Mouse (Mus musculus) heart, adult 11 months (tissue): ENCODE results near the gene Sec14l5.

ENCODE experiments used
- DNase-seq: peaks from one replicate; pipeline ENCODE4 v3.0.0; 2022

Gene Sec14l5

DNA sequence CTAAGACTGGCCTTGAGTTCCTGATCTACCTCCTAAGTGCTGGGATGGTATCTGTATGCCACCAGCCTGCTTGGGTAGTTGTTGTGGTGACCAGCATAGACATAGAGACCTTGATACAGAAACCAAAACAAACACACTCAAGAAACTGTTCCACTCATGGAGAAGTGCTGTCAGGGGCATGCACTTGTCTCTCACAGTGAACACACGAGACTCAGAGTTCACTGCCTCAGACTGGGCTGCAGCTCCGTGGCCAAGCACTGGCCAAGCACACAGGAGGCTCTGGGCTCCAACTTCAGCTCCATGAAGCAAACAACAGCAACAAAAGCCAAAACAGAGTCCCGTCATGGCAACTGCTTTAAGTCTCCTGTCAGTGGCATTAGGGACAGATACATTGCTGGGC lies 8.1 kb downstream of the Sec14l5 start:
- DNase-seq = no peak

DNA sequence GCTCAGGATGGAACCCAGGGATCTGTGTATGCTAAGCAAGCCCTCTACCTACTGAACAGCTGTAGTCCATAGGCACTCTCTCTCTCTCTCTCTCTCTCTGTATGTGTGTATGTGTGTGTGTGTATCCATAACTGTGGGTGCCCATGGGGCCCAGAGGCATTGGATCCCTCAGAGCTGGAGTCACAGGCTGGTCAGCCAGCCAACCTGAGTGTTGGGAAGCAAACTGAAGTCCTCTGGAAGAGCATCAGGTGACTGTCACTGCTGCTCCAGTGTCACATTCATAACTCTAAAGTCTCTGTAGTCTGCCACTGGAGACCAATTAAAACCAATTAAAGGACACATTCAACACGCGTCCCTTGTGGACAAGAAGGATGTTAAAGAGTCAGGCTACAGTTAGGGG lies 9.6 kb downstream of the Sec14l5 start:
- peak; percentile 84 for DNase-seq

DNA sequence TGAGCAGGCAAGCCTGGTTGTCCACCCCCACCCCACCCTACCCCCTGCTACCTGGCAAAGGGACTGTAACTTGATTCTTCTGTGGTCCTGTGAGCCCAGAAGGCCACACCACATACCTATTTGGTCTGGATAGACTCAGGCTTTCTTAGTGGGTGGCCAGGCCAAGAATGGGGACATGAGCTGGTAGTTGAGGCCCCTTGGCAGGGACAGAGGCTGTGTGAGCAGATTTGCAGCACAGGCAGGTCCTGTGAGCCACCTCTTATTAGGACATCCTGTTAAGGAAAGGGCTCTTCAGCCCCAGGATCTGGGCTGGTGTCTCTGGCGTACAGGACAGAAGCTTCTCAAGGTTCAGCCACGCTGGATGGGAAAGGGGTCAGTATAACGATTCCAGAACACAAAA lies 10.2 kb downstream of the Sec14l5 start:
- peak; percentile 92 for DNase-seq

DNA sequence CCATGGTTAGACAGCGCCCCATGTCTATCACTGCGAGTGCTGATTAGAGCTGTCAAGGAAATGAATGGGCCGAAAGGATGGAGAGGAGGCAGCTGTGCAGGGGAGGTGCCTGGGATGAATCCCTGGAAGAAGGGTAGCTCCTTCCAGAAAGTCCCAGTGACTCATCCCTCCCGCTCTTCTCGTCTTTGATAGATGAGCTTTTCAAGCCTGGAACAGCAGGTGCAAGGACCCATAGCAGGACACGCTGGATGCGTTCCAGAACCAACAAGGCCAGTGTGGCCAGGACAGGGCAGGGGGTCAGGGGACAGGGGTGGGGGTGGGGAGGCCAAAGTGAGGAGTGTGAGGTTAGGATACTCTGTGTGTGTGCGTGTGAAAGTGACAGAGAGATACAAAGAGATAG lies 12.3 kb downstream of the Sec14l5 start:
- DNase-seq = no peak

DNA sequence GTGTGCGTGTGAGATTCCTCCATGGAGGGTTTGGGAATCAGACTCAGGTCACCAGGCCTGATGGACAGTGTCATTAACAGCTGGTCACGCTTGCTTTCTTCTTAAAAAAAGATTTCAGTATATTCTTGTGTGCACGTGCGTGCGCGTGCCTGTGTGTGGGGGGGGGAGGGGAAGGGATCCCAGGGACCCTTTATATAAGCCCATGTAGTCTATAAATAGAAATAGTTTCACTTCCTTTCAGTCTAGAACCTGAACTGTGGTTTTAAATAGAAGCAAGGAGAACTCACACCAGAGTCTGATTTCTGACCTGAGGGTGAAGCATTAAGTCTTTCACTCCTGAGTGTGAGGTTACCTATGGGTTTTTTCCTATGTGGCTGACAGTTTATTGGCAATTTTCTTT lies 17.4 kb downstream of the Sec14l5 start:
- DNase-seq = no peak

DNA sequence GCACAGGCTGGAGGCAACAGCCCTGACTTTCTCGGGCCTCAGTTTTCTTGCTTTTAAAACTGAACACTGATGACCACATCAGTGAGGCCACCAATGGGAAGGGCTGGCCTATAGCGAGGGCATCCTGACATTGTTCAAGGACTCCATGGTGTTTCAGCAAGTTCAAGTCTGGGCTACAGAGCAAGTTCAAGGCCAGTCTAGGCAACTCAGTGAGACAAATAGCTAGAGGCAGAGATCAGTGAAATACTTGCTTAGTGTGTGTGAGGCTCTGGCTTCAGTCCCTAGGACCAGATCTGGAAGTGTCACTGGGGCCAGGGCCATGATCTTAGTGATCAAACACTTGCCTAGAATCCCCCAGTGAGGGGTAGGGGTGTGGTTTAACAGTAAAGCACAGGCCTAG lies 21.1 kb downstream of the Sec14l5 start:
- no peak for DNase-seq

DNA sequence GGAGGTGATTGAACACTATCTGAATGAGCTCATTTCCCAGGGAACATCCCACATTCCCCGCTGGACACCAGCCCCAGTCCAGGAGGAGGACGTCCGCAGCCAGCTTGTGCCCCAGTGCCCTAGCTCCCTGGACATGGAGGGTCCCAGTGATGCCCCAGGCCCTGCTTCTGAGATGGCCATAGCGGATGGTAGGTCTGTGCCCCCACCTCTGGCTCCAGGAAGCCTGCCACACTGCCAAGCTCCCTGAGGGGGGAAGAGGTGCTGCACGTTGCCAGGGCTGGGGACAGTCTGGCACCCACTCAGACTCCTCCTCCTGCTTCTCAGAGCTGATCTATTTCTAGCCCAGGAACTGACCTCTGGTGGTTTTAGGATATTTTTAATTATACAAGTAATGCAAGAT lies 21.9 kb downstream of the Sec14l5 start:
- peak; percentile 95 for DNase-seq

DNA sequence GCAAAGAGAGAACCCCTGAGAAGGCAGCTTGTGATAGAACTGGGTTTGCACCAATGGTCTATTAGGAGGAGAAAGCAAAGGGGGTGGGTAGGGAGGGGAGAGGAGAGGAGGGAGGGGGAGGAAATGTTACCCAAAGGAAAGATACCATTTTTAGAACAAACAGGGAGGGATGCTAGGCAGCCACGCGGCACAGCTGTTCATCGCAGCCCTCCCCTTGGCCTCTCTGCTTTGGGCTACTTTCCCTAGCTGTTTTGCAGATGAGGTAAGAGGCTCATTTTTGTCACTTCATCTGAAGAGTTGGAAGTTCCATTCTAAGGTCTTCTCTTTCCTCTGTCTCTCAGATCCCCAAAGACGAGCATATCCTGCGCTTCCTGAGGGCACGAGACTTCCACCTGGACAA lies 25.7 kb downstream of the Sec14l5 start:
- DNase-seq = no peak

DNA sequence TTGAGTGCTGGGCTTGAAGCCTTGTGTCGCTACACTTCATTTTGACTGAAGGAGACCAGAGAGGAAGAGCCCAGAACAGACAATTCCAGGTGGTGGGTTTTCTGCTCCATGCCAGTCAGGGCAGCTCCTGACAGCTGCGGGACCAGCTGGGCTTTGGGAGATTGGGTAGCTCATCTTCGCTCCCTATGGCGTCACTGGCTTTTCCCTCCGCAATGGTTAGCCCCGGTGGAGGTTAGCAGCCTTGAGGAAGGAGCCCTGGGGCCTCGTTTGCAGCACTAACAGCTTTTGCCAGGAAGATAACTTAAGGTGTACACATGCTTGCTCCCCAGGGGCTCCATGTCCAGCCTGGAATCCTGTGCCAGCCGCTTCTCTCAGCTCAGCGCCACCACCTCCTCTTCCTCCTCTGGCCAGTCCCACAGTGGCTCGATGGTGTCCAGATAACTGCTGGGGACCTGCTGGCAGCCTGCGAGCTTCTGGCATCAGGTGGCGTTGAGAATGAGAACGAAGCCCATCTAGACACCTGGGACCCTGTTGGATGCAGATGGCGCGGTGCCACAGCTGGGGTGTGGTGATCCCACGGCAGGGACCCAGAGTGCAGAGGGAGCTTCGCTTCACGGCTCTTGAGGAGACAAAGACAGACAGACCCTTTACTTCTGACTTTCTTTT lies 36.5 kb downstream of the Sec14l5 start:
- DNase-seq = no peak

DNA sequence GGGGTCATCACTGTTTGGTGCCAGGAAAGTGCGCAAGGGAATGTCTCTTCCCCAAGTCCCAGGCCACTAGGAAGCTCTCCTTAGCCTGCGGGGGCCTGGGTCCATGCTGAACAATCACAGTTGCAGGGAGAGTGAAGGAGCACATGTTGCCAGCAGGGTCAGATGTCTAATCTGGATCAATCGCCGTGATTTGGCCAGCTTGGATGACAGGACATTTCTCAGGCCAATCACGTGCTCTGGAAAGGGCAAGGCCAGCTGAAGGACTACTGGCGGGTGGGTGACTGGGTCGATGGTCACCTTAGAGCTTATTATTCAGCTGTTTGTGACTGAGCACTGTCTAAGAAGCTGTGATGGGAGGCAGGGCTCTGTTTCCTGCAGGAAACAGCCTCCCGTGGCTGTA lies 37.2 kb downstream of the Sec14l5 start:
- no peak for DNase-seq

DNA sequence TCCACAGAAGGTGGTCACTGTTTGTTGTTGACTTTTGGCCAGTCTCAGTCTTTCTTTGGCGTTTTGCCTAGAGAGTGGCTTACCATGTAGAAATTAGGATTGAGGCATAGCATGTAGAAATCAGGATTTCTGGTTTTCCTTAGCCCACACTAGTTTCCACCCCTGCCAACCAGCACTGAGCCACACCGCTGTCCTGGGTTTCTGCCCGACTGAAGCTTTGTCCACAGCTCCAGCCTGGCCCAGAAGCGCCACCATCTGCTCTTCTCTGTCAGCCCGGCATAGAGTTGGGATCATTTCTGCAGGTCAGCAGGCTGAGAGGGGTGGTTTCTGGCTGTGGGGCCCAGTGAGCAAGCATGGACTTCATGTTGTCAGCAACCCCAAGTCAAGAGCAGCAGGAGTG lies 38.0 kb downstream of the Sec14l5 start:
- DNase-seq = peak; percentile 84

DNA sequence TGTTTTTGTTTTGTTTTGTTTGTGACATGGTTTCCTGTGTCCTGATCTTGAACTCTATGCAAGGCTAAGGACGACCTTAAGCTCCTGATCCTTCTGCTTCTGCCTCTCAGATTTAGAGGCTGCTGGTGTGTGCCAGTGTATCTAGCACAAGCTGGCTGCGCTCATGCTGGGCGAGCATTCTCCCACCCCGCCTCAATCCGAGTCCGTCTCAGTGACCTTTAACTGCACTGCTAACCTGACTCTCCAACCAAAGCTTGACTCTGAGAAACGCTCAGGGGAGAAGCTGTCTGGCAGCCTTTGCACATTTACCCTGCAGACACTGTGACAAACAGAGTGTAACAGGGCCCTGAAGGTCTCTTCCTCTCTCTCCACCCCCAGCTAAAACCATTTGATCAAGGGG lies 38.8 kb downstream of the Sec14l5 start:
- DNase-seq = peak; percentile 87

DNA sequence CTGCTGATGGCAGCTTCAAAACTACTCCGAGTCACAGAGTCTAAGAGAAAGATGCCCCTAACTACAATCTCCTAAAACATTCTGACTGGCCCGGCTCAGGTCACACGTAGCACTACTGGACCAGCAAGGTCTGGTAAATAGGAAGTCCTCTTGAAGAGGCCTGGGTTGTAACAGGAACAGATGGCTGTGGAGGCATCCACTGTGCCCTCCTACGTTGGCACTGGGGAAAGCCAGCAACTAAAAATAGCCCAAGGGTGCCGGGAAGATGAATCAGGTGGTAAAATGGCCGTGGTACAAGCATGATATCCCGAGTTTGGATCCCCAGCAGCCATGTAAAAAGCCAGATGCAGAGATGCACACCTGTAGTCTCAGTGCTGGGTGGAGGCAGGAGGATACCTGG lies 39.3 kb downstream of the Sec14l5 start:
- peak; percentile 96 for DNase-seq

DNA sequence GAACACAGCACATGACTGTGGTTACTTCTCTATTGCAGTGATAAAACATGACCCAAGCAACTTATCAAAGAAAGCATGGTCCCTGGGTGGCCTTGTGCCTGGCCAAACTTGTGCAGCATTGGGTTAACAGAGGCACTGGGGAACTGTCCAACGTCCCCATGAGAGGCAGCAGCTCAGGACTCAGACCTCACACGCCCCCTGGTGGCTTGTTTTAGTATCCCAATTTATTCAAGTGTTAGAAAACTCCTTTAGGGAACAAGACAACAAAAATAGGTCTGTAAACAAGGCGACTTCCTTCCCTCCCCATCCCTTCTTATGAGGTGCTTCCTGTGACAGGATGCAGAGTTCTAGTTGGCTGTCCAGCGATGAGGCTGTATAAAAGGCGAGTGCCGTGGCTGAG lies 48.2 kb downstream of the Sec14l5 start:
- no peak for DNase-seq

DNA sequence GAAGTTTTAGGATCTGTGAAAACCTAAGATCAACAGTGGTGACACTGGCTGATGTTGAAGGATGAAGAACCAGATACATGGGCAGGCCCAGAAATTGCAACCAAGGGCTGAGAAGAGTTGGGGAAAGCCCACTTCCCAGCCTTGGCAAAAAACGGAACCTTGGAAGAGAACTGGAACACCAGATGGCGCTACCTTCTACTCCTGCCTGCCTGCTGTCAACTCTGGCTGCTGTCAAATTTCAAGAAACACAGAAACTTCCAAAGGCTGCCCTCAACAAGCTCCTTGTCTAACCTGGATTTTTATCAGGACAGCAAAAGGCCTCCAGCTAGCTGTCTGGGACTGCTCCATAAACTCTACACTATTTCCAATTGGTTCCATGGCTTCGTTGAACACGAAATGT lies 55.8 kb downstream of the Sec14l5 start:
- peak; percentile 91 for DNase-seq

DNA sequence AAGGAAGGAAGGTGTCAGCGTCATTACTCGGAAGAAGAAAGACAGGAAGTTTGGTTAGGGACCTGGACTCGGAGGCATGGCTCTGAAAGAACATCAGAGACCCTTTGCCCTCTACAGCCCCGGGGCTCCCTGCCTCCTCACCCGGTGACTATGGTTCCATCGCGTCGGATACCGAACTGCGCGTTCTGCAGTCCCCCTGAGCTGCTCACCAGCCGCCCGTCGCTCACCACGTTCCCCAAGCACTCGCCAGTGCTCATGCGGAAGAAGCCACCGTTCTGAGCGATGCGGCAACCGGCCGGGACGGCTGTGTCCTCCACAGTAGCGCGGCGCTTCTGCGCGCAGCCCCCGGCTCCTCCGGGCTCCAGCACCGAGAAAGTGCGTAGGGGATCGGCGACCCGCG lies 56.3 kb downstream of the Sec14l5 start:
- DNase-seq = no peak

DNA sequence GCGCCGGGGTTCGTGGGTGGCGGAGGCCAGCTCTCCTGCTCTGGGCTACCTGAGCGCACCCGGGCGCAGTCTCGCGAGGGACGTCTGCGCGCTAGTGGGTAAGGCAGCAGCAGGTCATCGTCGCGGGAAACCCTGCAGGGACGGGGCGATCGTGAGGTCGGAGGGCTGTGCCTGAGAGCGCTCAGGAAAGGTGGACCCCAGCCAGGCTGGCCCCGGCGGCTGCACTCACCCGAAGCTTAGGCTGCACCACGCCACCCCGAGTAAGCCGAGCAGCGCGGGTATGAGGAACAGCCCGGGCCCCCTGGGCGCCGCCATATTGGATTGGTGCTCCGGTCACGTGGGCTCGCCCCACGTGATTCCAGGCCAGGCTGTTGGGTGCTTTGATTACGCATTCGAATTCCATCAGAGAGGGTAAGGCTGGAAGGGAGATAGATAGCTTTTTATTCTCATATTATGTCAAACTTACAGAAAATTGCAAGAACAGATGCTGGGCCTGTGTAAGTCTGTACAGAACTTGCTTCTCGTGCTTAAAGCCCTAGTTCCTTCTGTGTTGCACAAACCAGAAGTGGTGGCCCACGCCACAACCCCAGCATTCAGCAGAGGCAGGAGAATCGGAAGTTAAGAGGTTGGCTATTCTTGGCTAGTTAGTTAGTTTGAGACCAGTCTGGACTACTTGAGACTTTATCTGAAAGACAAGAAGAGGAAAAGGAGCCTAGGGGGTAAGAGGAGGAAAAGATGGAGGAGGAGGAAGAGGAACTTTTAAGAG lies 56.9 kb downstream of the Sec14l5 start, which contains the start of gene Nagpa:
Nagpa (minus strand) TSS at position 345 of the 766 bp plus-strand sequence.
- peak; percentile 99 for DNase-seq

DNA sequence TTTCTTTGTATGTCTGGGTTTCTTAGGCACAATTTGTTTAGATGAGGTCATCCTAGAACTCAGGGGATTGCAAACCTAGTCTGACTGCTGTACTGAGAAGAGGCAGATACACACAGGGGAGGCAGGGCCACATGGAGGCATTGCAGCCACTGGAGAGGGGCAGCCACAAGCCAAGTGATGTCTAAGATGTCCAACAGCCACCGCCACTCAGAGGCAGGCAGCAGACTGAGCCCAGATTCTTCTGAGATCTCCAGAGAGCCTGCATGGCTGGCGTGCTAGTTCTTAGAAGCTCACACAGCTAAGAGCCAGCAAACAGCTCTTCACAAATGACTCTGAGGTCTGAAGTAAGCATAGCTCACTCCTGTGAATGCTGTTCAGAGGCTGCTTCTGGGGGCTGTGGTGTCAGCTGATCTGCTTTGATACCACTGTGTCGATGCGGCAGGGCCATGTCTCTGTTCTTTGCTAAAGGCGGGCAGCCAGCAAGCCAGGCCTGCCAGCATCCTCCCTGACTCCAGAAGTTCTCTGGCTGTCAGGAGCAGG lies 58.6 kb downstream of the Sec14l5 start:
- DNase-seq = peak; percentile 93

DNA sequence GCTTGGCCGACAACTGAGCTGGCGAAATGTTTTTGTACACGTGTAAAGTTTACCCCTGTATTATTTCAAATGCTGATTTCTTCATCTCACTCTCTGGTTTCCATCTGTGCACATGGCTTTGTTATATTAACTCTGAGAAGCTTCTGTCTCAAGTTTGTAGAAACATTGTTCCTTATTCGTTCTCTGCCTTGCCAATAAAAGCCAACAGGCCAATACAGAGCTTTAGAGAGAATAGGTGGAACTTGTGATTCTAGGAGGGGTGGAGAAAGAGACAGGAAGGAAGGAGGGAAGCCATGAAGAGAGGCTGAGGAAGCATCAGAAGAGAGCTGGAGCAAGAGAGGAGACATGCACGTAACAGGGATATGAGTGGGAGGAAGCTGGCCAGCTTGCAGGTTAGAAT lies 59.1 kb downstream of the Sec14l5 start:
- DNase-seq = peak; percentile 86

DNA sequence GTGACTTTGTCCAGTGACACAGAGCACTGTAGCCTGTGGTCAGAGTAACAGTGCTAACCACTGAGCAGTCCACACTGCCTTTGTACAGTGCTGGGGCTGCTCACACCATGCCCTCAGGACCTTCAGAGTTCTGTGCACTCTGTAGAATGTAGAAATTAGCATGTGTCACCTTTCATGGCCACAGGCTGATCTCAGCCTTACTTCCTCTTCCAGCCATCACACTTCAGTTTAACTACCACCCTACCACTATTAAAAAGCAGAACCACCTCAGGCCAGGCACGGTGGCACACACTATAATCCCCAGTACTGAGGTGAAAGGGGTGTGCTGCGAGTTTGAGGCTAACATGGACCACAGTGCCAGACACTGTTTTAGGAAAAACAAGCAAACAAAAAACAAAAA lies 63.5 kb downstream of the Sec14l5 start:
- DNase-seq = no peak

DNA sequence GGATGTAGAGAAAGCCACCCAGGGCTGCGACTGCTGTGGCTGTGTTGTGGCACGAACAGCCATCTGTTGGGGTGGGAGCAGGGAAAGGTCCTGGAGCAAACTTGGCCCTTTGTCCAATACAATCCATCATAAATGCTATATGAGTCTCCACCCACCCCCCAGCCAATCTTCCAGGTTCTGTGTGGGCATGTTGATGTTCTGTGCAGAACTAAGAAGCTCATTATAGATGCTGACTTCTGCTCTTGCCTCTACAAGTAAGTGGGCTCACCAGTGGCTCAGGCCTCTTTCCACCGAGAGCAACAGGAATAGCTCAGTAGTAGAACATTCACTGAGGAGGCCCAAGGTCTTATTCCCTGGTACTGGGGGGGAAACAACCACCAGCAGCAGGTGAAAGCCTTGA lies 65.2 kb downstream of the Sec14l5 start:
- DNase-seq = peak; percentile 86

DNA sequence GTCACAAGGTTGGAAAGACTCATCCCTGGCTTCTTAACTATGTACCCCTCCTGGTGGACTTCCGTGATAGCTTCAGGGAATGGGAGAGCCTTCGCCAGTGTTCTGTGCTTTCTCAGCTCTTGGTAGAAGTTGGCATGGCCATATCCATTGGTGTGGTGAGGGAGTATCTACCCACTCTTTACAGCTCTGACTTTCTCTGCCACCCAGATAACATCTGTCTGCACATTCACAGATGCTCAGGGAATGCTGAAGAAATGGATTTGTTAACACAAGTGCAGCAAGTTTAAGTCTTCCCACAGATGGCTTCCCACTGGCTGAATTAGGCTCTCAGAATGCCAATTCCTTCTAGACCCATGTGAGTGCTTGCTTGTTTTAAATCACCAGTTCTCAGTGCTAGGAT lies 67.2 kb downstream of the Sec14l5 start:
- peak; percentile 79 for DNase-seq

DNA sequence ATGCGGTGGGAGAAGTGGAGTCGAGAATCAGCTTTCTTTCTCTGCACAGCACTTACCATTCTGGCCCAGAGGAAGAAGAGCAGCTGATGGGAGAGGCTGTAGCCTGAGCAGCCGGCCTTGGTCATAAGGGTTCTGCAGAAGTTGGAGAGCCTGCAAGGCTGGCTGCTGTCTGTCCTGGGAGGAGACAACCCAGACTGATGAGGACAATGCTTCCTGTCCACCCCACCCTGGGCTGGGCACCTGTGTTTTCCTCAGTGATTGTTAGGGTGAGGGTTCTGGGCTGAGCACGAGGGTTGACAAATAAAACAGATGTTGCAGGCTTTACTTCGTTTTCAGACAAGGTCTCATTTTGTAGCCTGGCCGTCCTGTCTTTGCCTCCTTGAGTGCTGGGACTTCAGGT lies 69.8 kb downstream of the Sec14l5 start:
- DNase-seq = peak; percentile 97

DNA sequence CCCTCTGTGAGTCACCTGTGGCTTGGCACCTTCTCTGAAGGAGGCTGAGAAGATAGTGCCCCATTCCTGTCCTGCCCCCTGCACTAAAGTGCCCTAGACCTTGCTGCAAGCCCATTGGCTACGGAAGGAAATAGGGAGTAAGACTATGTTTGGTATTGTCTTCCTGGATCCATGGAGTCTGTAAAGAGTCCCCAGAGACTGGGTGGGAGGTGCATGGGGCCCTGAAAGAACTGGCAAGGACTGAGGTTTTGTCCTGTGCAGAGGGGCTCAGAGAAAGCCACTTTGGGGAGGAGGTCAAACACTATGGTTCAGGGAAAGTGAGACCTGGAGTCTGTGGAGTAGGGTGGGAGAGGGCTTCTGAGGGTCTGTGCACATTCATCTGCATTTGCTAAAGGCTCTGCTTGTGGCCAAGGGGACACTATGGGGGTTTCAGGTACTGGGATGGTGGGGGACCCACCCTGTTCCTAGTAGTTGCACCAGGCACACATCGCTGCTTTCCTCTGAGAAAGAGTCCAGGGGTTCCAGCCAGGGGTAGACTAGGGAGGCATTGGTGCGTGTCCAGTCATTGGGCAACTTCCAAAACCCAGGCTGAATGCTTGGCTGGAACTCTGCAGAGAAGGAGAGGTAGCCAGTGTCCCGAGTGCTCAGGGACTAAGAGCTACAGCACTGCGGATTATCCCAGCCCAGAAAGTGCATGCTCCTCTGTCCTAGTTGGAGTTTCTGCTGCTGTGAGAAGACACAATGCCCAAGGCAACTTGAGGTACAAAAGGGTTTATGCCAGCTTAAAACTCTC lies 70.6 kb downstream of the Sec14l5 start:
- peak; percentile 93 for DNase-seq
